Mouse (Mus musculus) urinary bladder, adult 18-20 months (tissue): ENCODE results near the gene Fam171b.

ENCODE experiments used
- DNase-seq, 2 experiments: peaks; one replicate each; pipeline ENCODE4 v3.0.0; 2022; ENCODE audit warnings: low spot score in 2 of 2, mixed read lengths in 2 of 2

The Fam171b gene

DNA sequence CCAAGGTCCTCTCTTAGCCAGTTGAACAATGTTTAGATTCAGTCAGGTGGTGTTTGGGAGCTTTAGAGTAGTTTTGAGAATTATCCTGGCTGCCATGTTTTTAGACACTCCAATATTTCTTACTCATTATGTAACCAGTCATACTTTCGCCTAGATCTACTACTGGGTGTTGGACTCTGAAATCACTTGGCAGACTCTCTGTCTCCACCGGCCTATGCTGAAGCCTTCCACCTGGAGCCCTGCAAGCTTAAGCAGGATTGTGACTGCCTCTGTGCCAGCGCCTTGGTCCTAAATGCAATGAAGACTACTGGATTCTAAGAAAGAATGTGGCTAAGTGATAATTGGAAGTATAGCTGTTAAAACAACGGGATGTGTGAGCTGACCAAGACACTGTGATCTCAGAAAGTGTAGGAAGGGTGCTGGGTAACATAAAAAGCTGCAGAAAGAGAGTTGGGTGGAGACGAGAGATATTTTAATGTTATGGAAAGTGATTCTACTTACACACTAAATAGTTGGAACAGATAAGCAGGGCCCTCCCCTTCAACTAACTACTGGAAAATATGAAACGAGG is 71.5 kb downstream of the Fam171b start:
- DNase-seq = no peak

DNA sequence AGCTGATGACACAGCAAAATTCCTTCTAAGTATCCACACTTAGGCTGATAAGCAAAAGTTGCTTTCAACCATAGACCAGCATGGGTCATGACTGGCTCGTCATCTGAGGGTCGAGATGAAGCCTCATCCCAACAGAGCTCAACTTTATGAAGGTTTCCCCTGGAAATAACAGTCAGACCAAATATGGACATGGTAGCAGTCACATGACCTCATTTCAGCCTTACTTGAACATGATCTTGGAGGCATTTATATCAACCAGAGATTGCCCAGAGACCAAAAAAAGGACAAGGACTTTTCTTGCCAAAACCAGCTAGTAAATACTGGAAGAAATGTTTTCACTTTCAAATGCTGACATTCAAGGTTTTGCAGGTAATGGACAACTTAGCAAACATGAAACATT is 81.3 kb downstream of the Fam171b start:
- no peak for DNase-seq

DNA sequence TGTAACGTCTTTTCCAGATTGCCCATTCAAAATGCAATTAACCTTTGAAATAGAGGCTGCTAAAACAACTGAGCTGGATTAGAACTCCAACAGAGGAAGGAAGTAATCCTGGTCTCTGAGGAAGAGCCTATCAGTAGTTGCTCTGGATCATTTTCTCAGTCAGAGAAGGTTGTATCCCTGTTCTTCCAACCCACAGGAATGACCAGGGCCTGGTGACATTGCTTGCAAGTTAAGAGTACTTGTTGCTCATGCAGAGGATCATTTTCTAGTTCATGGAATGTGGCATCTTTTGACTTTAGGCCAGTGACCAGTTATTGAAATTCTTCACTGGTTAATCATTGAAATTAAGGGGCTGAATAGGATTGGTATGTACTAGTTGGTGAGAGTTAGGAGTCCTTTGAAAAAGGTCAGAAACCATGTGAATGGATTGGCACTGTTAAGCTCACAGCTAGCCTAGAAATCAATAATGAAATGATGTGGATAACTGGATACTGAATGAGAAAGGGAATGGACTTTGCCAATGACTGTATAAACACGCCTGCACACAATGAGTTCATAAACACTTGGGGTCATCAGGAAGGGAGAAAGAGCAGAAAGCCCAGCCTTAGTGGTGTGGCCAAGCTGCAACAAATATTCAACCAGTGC is 89.6 kb downstream of the Fam171b start:
- DNase-seq = no peak

DNA sequence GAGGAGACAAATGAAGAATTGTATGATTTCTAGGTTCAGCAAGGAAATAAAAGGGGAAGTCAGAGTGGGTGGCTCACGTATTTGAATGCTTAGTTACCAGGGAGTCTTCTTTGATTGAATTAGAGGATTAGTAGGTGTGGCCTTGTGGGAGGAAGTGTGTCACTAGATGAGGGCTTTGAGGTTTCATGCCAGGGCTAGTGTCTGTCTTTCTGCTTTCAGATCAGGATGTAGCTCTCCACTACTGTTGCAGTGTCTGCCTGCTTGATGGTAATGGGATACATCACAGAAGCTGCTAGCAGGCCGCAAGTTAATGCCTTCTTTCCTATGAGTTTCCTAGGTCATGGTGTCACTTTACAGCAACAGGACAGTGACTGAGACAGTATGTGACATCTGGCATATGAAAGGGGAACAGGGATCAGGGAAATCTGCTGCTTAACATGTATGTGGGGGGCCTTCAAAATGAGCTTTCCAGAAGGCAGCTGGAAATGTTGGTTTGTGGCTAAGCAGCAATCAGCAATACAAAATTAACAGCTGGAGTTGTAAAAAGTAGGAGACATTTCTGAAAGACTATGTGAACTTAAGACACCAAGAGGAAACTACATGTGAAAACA is 117.1 kb downstream of the Fam171b start:
- DNase-seq = no peak
